Mouse (Mus musculus) forebrain, embryonic 14.5 days (tissue): ENCODE measurements around the gene Lcn12. TPM values are rescaled to one million over a fixed set of nuclear protein-coding genes. Genes with fewer than 3 reads are reported as not detected.
A peak's percentile ranks its signal among the peaks of the same experiment; 100 is the strongest.

Experiments
- ATAC-seq: fragments of 200-750 bp; cut with Nextera tagmentation; 2 replicates; pipeline ENCODE4 v1.8.0; 2017; ENCODE audit warnings: mild to moderate bottlenecking, moderate library complexity
- DNase-seq: peaks from one replicate; pipeline ENCODE4 v3.0.0-alpha.2; 2015; ENCODE audit warnings: low spot score
- H3K27ac ChIP-seq: fragments of 300-500 bp; sonication (generic); 2 replicates; pipeline ENCODE4 v1.5.1; 2014; ENCODE audit warnings: low read depth, mild to moderate bottlenecking, control low read depth, low read length, moderate library complexity
- H3K27me3 ChIP-seq: fragments of 300-500 bp; sonication (generic); replicated peaks from 2 replicates; pipeline ENCODE4 v1.6.1; 2014; ENCODE audit warnings: low read length, control low read depth, mixed read lengths; ENCODE audit not compliant: control insufficient read depth, insufficient read depth
- H3K36me3 ChIP-seq: fragments of 300-500 bp; sonication (generic); 2 replicates; pipeline ENCODE4 v1.6.1; 2014; ENCODE audit warnings: low read length, control low read depth; ENCODE audit not compliant: control insufficient read depth, insufficient read depth
- H3K4me1 ChIP-seq: fragments of 300-500 bp; sonication (generic); 2 replicates; pipeline ENCODE4 v1.6.1; 2014; ENCODE audit warnings: antibody characterized with exemption, low read length, control low read depth; ENCODE audit not compliant: control insufficient read depth, insufficient read depth
- H3K4me2 ChIP-seq: fragments of 300-500 bp; sonication (generic); 2 replicates; pipeline ENCODE4 v1.6.1; 2014; ENCODE audit warnings: mild to moderate bottlenecking, control low read depth, low read length
- H3K4me3 ChIP-seq: fragments of 300-500 bp; sonication (generic); 2 replicates; pipeline ENCODE4 v1.5.1; 2014; ENCODE audit warnings: low read depth, low read length, control low read depth
- H3K9ac ChIP-seq: fragments of 300-500 bp; sonication (generic); 2 replicates; pipeline ENCODE4 v1.6.1; 2014; ENCODE audit warnings: mild to moderate bottlenecking, low read length, control low read depth, moderate library complexity
- H3K9me3 ChIP-seq: fragments of 300-500 bp; sonication (generic); replicated peaks from 2 replicates; pipeline ENCODE4 v1.6.1; 2016; ENCODE audit warnings: low read length, control low read depth, mixed read lengths; ENCODE audit not compliant: control insufficient read depth
- WGBS: fragments of 180-500 bp; shearing (Covaris S2); extraction: QIAGEN DNeasy Blood & Tissue Kit; methylation state at CpG from one replicate; pipeline ENCODE4 v1.1.7; 2014; 5-methylcytosine and 5-hydroxymethylcytosine counted together
- polyA plus RNA-seq: library from polyadenylated mRNA; unstranded; fragments of >200 nt; fragmentation: Nextera tagmentation; extraction: Ambion mirVana; gene quantifications from 2 replicates; pipeline ENCODE4 v1.2.1, GENCODE M21; 2014

Gene Lcn12
- polyA plus RNA-seq, 1 experiment from 2014 or later, result not detected

DNA sequence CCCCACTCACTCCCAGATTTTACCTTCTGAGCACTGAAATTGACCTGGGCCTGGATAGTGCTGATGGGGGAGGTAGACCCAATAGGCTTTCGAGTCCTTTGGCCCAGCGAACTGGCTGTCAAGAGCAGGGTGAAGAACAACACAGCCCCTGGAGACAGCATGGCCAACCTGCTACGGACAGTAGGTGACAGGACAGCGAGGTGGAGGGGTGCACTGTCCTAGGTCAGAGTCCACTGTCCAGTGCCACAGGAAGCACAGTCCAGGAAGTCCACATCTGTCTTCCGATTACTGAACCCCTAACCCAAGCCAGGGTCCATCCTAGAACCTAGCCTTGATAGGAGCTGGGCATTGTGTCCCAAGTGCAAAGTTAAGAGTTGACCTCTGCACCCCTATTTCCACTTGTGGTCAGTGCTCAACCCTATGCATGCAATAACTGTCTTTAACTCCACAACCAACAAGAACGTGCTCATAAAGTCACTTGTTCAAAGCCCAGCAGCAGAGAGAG, 6.4 kb upstream of the Lcn12 start:
- H3K4me3 ChIP-seq, result peak overlapping the region; percentile 65
- H3K4me2 ChIP-seq, result peak overlapping the region; percentile 54
- H3K27me3 ChIP-seq, result no peaks in the 10 kb centered on the region
- ATAC-seq (peak; percentile 12), DNase-seq (peak; percentile 8)
- peak overlapping the region; percentile 95 for H3K9ac ChIP-seq
- WGBS, result 72% methylated on average over 6 of the region's 6 CpGs
- H3K36me3 ChIP-seq, result peaks cover 21% of the 10 kb centered on the region
- H3K4me1 ChIP-seq, result peaks cover 8% of the 10 kb centered on the region
- H3K9me3 ChIP-seq, result no peaks in the 10 kb centered on the region
- H3K27ac ChIP-seq, result no peak overlapping the region

DNA sequence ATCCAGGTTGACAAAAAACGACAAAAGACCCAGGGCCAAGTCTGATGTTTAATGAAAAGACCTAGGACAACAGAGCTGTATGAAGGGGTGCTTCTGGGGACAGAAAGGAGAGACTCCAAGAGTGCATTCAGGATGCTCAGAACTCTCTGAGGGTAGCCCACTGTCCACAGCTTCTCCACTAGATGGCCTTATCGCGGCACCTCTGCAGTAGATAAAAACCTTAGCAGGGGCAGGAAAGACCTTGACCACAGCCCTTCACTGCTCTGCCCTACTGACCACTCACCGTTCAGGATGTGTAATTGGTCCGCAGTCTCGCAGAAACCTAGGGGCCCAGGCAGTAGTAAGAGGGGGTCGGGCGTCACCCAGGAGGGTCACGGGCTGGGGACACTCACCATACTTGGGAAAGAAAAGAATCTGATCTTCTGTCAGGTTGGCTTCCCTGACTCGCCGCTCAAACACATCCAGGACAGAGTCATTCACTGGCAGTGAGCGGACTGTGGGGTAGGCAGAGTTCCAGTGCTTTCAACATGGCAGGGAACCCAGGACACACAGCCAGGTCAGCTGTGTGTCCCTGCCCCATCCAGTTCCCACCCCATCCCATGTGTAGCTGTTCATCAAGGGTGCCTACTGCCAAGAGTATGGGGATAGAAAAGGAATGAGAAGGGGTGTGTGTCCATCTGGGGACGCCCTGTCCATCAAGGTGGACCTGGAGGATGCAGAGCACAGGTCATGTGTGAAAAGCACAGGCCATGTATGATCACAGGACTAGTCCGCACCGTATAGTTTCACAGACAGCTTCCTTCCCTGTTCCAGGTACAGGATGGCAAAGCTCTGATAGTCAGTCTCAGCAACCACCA, 5.1 kb upstream of the Lcn12 start:
- no peaks in the 10 kb centered on the region for H3K9me3 ChIP-seq
- H3K4me3 ChIP-seq, result no peak overlapping the region
- DNase-seq, result no peak
- H3K27me3 ChIP-seq, result no peaks in the 10 kb centered on the region
- no peak overlapping the region for H3K9ac ChIP-seq
- no peak overlapping the region for H3K4me2 ChIP-seq
- 74% methylated on average over 15 of the region's 15 CpGs for WGBS
- peaks cover 8% of the 10 kb centered on the region for H3K4me1 ChIP-seq
- no peak for ATAC-seq
- H3K27ac ChIP-seq, result no peak overlapping the region
- H3K36me3 ChIP-seq, result peaks cover 8% of the 10 kb centered on the region

DNA sequence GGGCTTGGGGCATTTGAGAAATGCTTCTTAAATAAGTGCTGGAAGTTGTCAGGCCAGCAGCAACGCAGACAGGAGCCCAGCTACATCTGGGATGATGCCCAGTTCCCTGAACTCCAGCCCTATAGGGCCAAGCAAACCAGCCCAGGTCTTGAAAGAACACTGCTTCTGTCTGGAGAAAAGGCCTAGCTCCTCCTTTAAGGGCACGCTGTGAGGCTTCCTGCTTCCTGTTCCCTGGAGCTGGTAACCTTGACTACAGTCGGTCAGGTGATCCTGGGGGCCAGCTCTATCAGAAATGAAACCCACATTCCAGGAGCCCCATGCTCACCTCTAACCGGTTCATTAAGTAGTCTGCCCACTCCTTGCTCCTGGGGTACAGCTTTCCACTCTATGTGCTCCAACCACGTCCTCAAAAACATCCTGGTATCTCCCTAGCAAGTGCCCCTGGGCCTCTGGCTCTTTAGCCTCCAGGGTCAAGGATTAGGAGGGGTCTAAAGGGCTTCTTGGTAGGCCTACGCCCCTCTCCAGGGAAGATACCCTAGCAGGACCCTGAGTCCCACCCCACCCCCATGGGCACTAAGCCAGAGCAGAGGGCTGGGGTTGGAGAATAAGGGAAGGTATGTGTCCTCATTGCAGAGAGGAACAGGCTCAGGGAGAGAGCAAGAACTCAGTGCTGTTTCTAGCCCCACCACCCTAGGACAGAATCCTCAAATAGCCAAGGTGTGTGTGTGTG, 4.3 kb upstream of the Lcn12 start:
- H3K4me1 ChIP-seq, result peaks cover 8% of the 10 kb centered on the region
- H3K4me2 ChIP-seq, result no peak overlapping the region
- ATAC-seq (no peak), DNase-seq (no peak)
- no peak overlapping the region; the same call in 1 of the 2 replicates for H3K9ac ChIP-seq
- H3K27me3 ChIP-seq, result no peaks in the 10 kb centered on the region
- 59% methylated on average over 6 of the region's 6 CpGs for WGBS
- H3K4me3 ChIP-seq, result no peak overlapping the region
- H3K27ac ChIP-seq, result no peak overlapping the region
- H3K36me3 ChIP-seq, result no peaks in the 10 kb centered on the region
- H3K9me3 ChIP-seq, result no peaks in the 10 kb centered on the region

DNA sequence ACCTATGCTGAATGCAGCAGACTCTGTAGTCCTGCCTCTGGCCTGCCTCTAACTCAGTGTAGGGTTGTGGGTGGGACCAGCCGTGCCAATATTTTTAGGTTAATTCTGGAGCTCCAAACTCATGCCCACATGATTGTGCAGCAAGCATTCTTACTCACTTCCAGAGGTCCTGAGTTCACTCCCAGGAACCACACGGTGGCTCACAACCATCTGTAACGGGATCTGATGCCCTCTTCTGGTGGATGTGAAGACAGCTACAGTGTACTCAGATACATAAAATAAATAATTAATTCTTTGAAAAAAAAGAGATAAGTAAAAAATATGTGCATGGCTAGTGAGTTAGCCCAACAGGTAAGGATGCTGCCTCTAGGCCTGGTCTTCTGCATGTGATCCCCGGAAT, 2.8 kb upstream of the Lcn12 start:
- ATAC-seq (no peak), DNase-seq (peak; percentile 57)
- Histone ChIP-seq H3K27me3 (no peaks in the 10 kb centered on the region), H3K4me2 (no peak overlapping the region), H3K9ac (no peak overlapping the region), H3K36me3 (no peaks in the 10 kb centered on the region), H3K27ac (no peak overlapping the region), H3K9me3 (no peaks in the 10 kb centered on the region), H3K4me3 (no peak overlapping the region), H3K4me1 (peaks cover 3% of the 10 kb centered on the region)
- WGBS, result 40% methylated on average over 4 of the region's 4 CpGs

DNA sequence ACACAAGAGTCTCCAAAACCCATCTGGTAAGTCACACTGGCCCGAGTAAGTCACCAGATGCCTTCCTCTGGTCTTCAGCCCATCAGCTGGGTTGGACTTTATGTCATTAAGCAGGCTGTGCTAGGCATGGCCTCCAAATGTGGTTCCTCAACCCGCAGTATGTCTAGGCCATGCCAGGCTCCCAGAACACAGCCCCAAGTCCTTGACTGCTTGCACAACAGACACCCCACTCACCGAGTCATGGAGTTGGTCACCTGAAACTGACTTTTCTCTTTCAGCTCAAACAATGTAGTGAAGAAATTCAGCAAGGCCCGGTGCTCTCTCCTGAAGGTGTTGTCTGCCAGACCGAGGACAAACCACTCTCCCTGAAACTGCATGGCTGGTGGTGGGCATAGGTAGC, 723 bp downstream of the Lcn12 start:
- WGBS, result 79% methylated on average over 5 of the region's 5 CpGs
- no peaks in the 10 kb centered on the region for H3K9me3 ChIP-seq

DNA sequence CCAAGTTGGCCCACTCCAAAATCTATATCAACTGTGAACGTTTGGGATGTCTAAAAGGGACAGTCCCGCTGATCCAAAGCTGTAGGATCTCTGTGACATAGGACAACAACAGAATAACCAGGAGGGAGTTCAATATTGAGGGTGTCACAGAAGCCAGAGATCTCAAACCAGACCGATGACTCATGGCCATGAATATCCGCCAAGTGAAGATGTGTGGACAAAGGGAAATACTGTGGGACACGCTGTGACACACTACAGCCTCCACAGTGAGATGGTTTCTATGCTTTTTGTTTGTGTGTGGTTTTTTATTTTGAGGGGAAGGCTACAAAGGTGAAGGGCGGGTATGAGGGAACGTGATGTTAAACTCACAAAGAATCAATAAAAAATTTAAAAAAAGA, 5.0 kb downstream of the Lcn12 start:
- Histone ChIP-seq H3K4me3 (no peak overlapping the region), H3K9ac (no peak overlapping the region), H3K27me3 (no peaks in the 10 kb centered on the region), H3K27ac (no peak overlapping the region), H3K4me1 (no peaks in the 10 kb centered on the region), H3K4me2 (no peak overlapping the region), H3K36me3 (no peaks in the 10 kb centered on the region), H3K9me3 (no peaks in the 10 kb centered on the region)
- DNase-seq, result no peak
- no peak for ATAC-seq
- 83% methylated on average over 7 of the region's 7 CpGs for WGBS

More for the DNA sequence above, 723 bp downstream of the Lcn12 start:
- Histone ChIP-seq H3K27me3 (no peaks in the 10 kb centered on the region), H3K4me1 (no peaks in the 10 kb centered on the region), H3K4me3 (no peak overlapping the region), H3K36me3 (no peaks in the 10 kb centered on the region), H3K27ac (no peak overlapping the region), H3K9ac (no peak overlapping the region), H3K4me2 (no peak overlapping the region)
- DNase-seq (no peak), ATAC-seq (no peak)

DNA sequence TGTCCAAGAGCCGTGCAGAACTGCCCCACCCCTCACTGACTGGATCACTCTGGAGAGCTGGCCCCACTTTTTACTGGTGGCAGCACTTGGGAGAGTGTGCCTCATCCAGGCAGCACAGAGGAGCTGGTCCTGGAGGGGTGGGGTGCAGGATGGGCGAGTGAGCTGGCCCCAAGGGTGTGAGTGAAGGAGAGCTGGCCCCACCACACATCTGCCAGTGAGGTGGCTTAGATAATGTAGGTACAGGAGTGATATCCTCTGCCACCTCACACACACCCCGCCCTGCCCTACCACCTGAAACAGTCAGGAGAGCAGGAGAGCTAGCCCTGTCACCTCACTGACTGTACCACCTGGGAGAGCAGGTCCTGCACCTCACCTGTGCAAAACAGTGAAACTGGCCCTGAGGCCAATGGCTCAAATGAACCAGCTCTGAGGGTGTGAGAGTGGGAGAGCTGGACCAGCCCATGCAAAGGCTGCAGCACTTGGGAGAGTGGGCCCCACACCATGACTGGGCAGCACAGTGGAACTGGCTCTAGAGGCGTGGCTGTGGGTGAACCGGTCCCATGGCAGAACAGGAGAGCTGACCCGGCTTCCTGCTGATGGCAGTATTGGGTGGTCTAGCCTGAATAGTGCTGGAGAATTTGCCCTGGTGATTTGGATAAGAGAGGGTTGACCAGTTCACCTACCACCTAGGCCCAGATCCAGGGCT, 5.6 kb downstream of the Lcn12 start:
- H3K4me1 ChIP-seq, result no peaks in the 10 kb centered on the region
- 77% methylated on average over 6 of the region's 6 CpGs for WGBS

DNA sequence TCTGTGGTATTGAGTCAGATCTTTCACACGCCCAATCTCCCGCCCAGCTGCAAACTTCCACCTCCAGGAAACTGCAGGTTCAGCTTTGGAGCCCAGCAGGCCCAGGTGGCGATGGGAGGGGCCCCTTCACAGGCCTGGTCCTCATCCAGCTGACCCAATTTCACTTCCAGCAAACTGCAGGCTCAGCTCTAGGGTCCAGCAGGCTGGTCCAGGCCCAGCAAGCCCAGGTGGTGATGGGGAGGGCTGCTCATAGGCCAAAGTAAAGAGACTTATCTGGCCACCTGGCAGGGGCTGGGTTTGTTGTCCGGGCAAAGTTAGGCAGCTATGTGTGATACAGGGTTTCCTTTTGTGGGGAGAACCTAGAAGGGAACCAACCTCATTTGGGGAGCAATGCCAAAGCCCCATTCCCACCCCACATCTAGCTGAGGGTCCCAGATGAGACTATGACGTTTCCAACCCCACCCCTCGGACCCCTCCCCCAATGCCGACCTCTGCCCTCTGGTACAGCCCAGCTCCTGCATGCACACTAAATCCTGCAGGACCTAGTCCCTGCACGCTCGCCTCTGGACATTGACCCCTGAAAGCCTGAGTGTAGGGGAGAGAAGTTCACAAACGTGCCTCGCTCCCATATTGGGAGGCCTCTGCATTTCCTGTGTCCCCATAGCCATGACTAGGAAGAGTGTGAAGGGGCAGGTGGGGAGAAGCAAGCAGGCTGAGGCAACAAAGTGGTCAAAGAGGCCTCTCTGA, 8.6 kb downstream of the Lcn12 start:
- Histone ChIP-seq H3K9ac (no peak overlapping the region), H3K4me2 (no peak overlapping the region), H3K27me3 (no peaks in the 10 kb centered on the region), H3K4me3 (no peak overlapping the region), H3K27ac (no peak overlapping the region), H3K4me1 (no peaks in the 10 kb centered on the region), H3K9me3 (no peaks in the 10 kb centered on the region), H3K36me3 (no peaks in the 10 kb centered on the region)
- ATAC-seq (no peak), DNase-seq (no peak)
- WGBS, result 70% methylated on average over 11 of the region's 11 CpGs

More for the DNA sequence above, 5.6 kb downstream of the Lcn12 start:
- no peak overlapping the region for H3K4me2 ChIP-seq
- H3K9ac ChIP-seq, result no peak overlapping the region
- H3K36me3 ChIP-seq, result no peaks in the 10 kb centered on the region
- no peak overlapping the region for H3K4me3 ChIP-seq
- ATAC-seq (no peak), DNase-seq (no peak)
- no peak overlapping the region for H3K27ac ChIP-seq
- H3K27me3 ChIP-seq, result no peaks in the 10 kb centered on the region
- no peaks in the 10 kb centered on the region for H3K9me3 ChIP-seq
